Mouse (Mus musculus) CH12.LX (cell line): ENCODE data around the gene Grm5. TPM values are rescaled to one million over a fixed set of nuclear protein-coding genes. Genes with fewer than 3 reads are reported as not detected.

Source experiments
- DNase-seq: peaks from one replicate; pipeline ENCODE4 v3.0.0-alpha.2; 2013; ENCODE audit errors: extremely low read depth
- H3K27ac ChIP-seq: 2 replicates; pipeline ENCODE4 v1.5.1; 2012; ENCODE audit warnings: low read depth, mild to moderate bottlenecking, control low read depth, moderate library complexity; ENCODE audit not compliant: insufficient read depth
- H3K27me3 ChIP-seq: replicated peaks from 2 replicates; pipeline ENCODE3; 2012; ENCODE audit warnings: inconsistent platforms
- H3K36me3 ChIP-seq, 2 experiments: replicated peaks in 1 of 2; 2 replicates each; pipeline versions ENCODE3 to v1.6.1; 2012; ENCODE audit warnings: inconsistent platforms in 1 of 2, low read length in 1 of 2, mild to moderate bottlenecking in 1 of 2, mixed read lengths in 1 of 2, moderate library complexity in 1 of 2; ENCODE audit not compliant: control insufficient read depth in 1 of 2, insufficient read depth in 1 of 2
- H3K4me1 ChIP-seq, 2 experiments: 2 replicates each; pipeline ENCODE4 v1.6.1; 2012; ENCODE audit warnings: inconsistent platforms in 1 of 2, moderate library complexity in 1 of 2; ENCODE audit not compliant: insufficient read depth in 2 of 2, control insufficient read depth in 1 of 2
- H3K4me2 ChIP-seq: 2 replicates; pipeline ENCODE4 v1.6.1; 2012; ENCODE audit warnings: low read depth, mild to moderate bottlenecking, control low read depth; ENCODE audit not compliant: poor library complexity, insufficient read depth, severe bottlenecking
- H3K4me3 ChIP-seq, 3 experiments: fragments of 150-350 bp in 1 of 3; sonication (generic) in 1 of 3; replicated peaks in 1 of 3; 2 replicates each; pipeline versions ENCODE3 to v1.5.1; 2011 to 2012; ENCODE audit warnings: low read depth in 2 of 3, low read length in 2 of 3, mild to moderate bottlenecking in 2 of 3, moderate library complexity in 2 of 3, control low read depth in 1 of 3, improper control_type of control experiment in 1 of 3, inconsistent platforms in 1 of 3, mixed read lengths in 1 of 3; ENCODE audit not compliant: poor library complexity in 1 of 3
- H3K79me2 ChIP-seq: replicated peaks from 2 replicates; pipeline ENCODE4 v1.6.1; 2012; ENCODE audit warnings: mild to moderate bottlenecking, moderate library complexity; ENCODE audit not compliant: control insufficient read depth, poor library complexity, insufficient read depth, severe bottlenecking; ENCODE audit errors: extremely low read depth
- H3K9ac ChIP-seq: 2 replicates; pipeline ENCODE4 v1.6.1; 2012; ENCODE audit warnings: low read depth, mild to moderate bottlenecking, control low read depth, moderate library complexity; ENCODE audit not compliant: insufficient read depth
- H3K9me3 ChIP-seq: replicated peaks from 2 replicates; pipeline ENCODE3; 2012; ENCODE audit warnings: low read length, inconsistent platforms, mixed read lengths
- CHD2 ChIP-seq: IDR thresholded peaks from 2 replicates; pipeline ENCODE4 v1.6.1; 2011; ENCODE audit warnings: low read length, improper control_type of control experiment
- E2F4 ChIP-seq: IDR thresholded peaks from 2 replicates; pipeline ENCODE4 v1.6.1; 2011; ENCODE audit warnings: low read depth, low read length, improper control_type of control experiment; ENCODE audit not compliant: insufficient replicate concordance
- ETS1 ChIP-seq: conservative IDR thresholded peaks from 2 replicates; pipeline ENCODE4 v1.6.1; 2012; ENCODE audit warnings: low read depth, mild to moderate bottlenecking, inconsistent platforms, low read length, improper control_type of control experiment, moderate library complexity
- GABPA ChIP-seq: IDR thresholded peaks from 2 replicates; pipeline ENCODE4 v1.6.1; 2012; ENCODE audit warnings: low read depth, low read length, improper control_type of control experiment, inconsistent platforms; ENCODE audit not compliant: insufficient replicate concordance
- HCFC1 ChIP-seq: IDR thresholded peaks from 2 replicates; pipeline ENCODE4 v1.6.1; 2012; ENCODE audit warnings: low read depth, mild to moderate bottlenecking, inconsistent platforms, low read length, improper control_type of control experiment
- IRF4 ChIP-seq: IDR thresholded peaks from 2 replicates; pipeline ENCODE4 v1.6.1; 2014; ENCODE audit warnings: low read depth, mild to moderate bottlenecking, inconsistent platforms, low read length, improper control_type of control experiment
- JUND ChIP-seq: conservative IDR thresholded peaks from 2 replicates; pipeline ENCODE4 v1.6.1; 2011; ENCODE audit warnings: low read depth, low read length, improper control_type of control experiment
- KAT2A ChIP-seq: IDR thresholded peaks from 2 replicates; pipeline ENCODE4 v1.6.1; 2012; ENCODE audit warnings: low read length, improper control_type of control experiment, inconsistent platforms; ENCODE audit not compliant: insufficient replicate concordance
- MAFK ChIP-seq: IDR thresholded peaks from 2 replicates; pipeline ENCODE4 v1.6.1; 2011; ENCODE audit warnings: low read length, improper control_type of control experiment; ENCODE audit not compliant: insufficient replicate concordance
- MAX ChIP-seq: IDR thresholded peaks from 2 replicates; pipeline ENCODE4 v1.6.1; 2011; ENCODE audit warnings: low read length, improper control_type of control experiment
- MYC ChIP-seq: IDR thresholded peaks from 2 replicates; pipeline ENCODE4 v1.6.1; 2011; ENCODE audit warnings: low read depth, mild to moderate bottlenecking, improper control_type of control experiment, low read length
- NRF1 ChIP-seq: IDR thresholded peaks from 2 replicates; pipeline ENCODE4 v1.6.1; 2014; ENCODE audit warnings: low read depth, mild to moderate bottlenecking, inconsistent platforms, low read length, improper control_type of control experiment, moderate library complexity
- PAX5 ChIP-seq: IDR thresholded peaks from 2 replicates; pipeline ENCODE4 v1.6.1; 2012; ENCODE audit warnings: low read length, inconsistent platforms, mixed read lengths
- POLR2A ChIP-seq: IDR thresholded peaks from 2 replicates; pipeline ENCODE4 v1.6.1; 2011; ENCODE audit warnings: low read depth, mild to moderate bottlenecking, improper control_type of control experiment, low read length
- POLR2AphosphoS2 ChIP-seq: IDR thresholded peaks from 2 replicates; pipeline ENCODE4 v1.6.1; 2011; ENCODE audit warnings: low read depth, low read length, improper control_type of control experiment
- TCF12 ChIP-seq: IDR thresholded peaks from 2 replicates; pipeline ENCODE4 v1.6.1; 2014; ENCODE audit warnings: low read depth, mild to moderate bottlenecking, inconsistent platforms, low read length, improper control_type of control experiment
- UBTF ChIP-seq: IDR thresholded peaks from 2 replicates; pipeline ENCODE4 v1.6.1; 2012; ENCODE audit warnings: low read depth, mild to moderate bottlenecking, inconsistent platforms, low read length, improper control_type of control experiment, moderate library complexity
- ZNF384 ChIP-seq: IDR thresholded peaks from 2 replicates; pipeline ENCODE4 v1.6.1; 2012; ENCODE audit warnings: low read depth, low read length, improper control_type of control experiment, inconsistent platforms
- dilution Hi-C: fragments of 300-500 bp; cut with MboI; formaldehyde crosslinking; loops from 2 replicates; pipeline ENCODE4 v1.14.3; 2020; ENCODE audit warnings: low sequenced_read_pairs; ENCODE audit not compliant: extremely low pct_unique_long_range_greater_than_20kb, extremely low pct_ligation_motif_present
- in situ Hi-C: fragments of 300-500 bp; cut with MboI; formaldehyde crosslinking; loops from 3 replicates; pipeline ENCODE4 v1.14.3; 2019; ENCODE audit warnings: low sequenced_read_pairs, low pct_ligation_motif_present, low pct_unique_long_range_greater_than_20kb, mixed read lengths
- polyA plus RNA-seq: library from polyadenylated mRNA; unstranded; fragments of >175 nt; gene quantifications from 2 replicates; pipeline ENCODE4 v1.2.1, GENCODE M21; 2012; ENCODE audit warnings: low read depth; ENCODE audit not compliant: insufficient read length
- total RNA-seq, 2 experiments: library from RNA; depleted of rRNA; stranded (reverse); fragments of 300-350 nt in 1 of 2; fragments of >200 nt in 1 of 2; gene quantifications; 2 replicates each; pipeline ENCODE4 v1.2.3; 2012 to 2014

The Grm5 gene
- total and polyA plus RNA-seq, 3 experiments: 0.03 TPM; not detected in 2

- no peaks in the 10 kb centered on the region for H3K36me3 ChIP-seq
- TF ChIP-seq MYC (no peak), ZNF384 (no peak), TCF12 (no peak), JUND (no peak), GABPA (no peak), PAX5 (no peak), MAFK (no peak), E2F4 (no peak), POLR2A (no peak), MAX (no peak), POLR2AphosphoS2 (no peak), NRF1 (no peak), KAT2A (no peak), CHD2 (no peak)
- dilution Hi-C loops: no loop called here
Measured at GRCm38 (mm10) chr7:87761945-87762344, 178.0 kb downstream of the Grm5 start.

GRCm38 (mm10) chr7:87762376-87762775 is 178.4 kb downstream of the Grm5 start:
- dilution Hi-C loops (no loop called here), in situ Hi-C loops (no loop called here)
- no peaks in the 10 kb centered on the region for H3K4me1 ChIP-seq
- H3K9me3 ChIP-seq: no peaks in the 10 kb centered on the region
- TF ChIP-seq HCFC1: no peak
- TF ChIP-seq UBTF: no peak
- no peak overlapping the region for H3K27ac ChIP-seq
- DNase-seq: no peak
- no peak overlapping the region for H3K9ac ChIP-seq
- no peak overlapping the region for H3K4me3 ChIP-seq
- no peaks in the 10 kb centered on the region for H3K36me3 ChIP-seq
- no peak overlapping the region for H3K4me2 ChIP-seq
- H3K79me2 ChIP-seq: no peaks in the 10 kb centered on the region
- no peaks in the 10 kb centered on the region for H3K27me3 ChIP-seq

More at GRCm38 (mm10) chr7:87761945-87762344, 178.0 kb downstream of the Grm5 start:
- in situ Hi-C loops: no loop called here
- no peaks in the 10 kb centered on the region for H3K27me3 ChIP-seq
- H3K4me3 ChIP-seq: no peak overlapping the region
- H3K9ac ChIP-seq: no peak overlapping the region
- no peak overlapping the region for H3K27ac ChIP-seq
- H3K4me2 ChIP-seq: no peak overlapping the region
- no peaks in the 10 kb centered on the region for H3K9me3 ChIP-seq
- no peaks in the 10 kb centered on the region for H3K4me1 ChIP-seq
- no peaks in the 10 kb centered on the region for H3K79me2 ChIP-seq
- DNase-seq: no peak

DNA sequence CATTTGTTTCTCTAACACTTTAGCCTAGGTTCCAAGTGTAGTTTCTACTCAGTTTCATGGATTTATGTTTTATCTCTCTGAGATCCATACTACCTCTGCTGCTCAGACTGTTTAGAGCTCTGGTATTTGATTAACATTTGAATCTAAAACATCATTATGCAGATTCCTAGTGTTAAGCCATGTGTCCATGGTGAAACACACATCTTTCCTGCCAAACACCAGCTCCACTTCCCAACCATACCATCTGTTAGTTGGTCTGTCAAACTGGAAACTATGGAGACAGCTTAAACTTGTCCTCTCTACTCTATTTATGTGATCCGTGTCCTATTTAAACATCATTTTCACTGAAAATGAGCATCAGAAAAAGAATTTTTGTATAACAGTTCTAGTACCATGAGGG is 203.6 kb downstream of the Grm5 start:
- TF ChIP-seq CHD2: no peak
- no peak for TF ChIP-seq IRF4
- TF ChIP-seq ZNF384: no peak
- no peak for TF ChIP-seq UBTF
- no peak for TF ChIP-seq ETS1
- no peak overlapping the region for H3K4me2 ChIP-seq
- DNase-seq: no peak
- no peak overlapping the region for H3K4me3 ChIP-seq
- no peak overlapping the region for H3K27ac ChIP-seq
- in situ Hi-C loops (no loop called here), dilution Hi-C loops (no loop called here)
- no peak overlapping the region for H3K9ac ChIP-seq
- no peaks in the 10 kb centered on the region for H3K4me1 ChIP-seq
- H3K9me3 ChIP-seq: no peaks in the 10 kb centered on the region
- no peaks in the 10 kb centered on the region for H3K79me2 ChIP-seq
- H3K27me3 ChIP-seq: no peaks in the 10 kb centered on the region
- H3K36me3 ChIP-seq: no peaks in the 10 kb centered on the region
